Mouse (Mus musculus) forebrain, embryonic 16.5 days (tissue): ENCODE data around the gene Chat. TPM values are rescaled to one million over a fixed set of nuclear protein-coding genes. Genes with fewer than 3 reads are reported as not detected.

Experiments
- ATAC-seq: fragments of 200-750 bp; cut with Nextera tagmentation; 2 replicates; pipeline ENCODE4 v1.8.0; 2017; ENCODE audit warnings: mild to moderate bottlenecking, moderate library complexity
- H3K27ac ChIP-seq: fragments of 300-500 bp; sonication (generic); 2 replicates; pipeline ENCODE4 v1.5.1; 2014; ENCODE audit warnings: low read length, control low read depth
- H3K27me3 ChIP-seq: fragments of 300-500 bp; sonication (generic); replicated peaks from 2 replicates; pipeline ENCODE4 v1.6.1; 2014; ENCODE audit warnings: low read length; ENCODE audit not compliant: control insufficient read depth, insufficient read depth
- H3K36me3 ChIP-seq: fragments of 300-500 bp; sonication (generic); 2 replicates; pipeline ENCODE4 v1.6.1; 2014; ENCODE audit not compliant: control insufficient read depth, insufficient read depth
- H3K4me1 ChIP-seq: fragments of 300-500 bp; sonication (generic); replicated peaks from 2 replicates; pipeline ENCODE4 v1.6.1; 2014; ENCODE audit warnings: low read length; ENCODE audit not compliant: control insufficient read depth, insufficient read depth
- H3K4me2 ChIP-seq: fragments of 300-500 bp; sonication (generic); 2 replicates; pipeline ENCODE4 v1.6.1; 2014; ENCODE audit warnings: mild to moderate bottlenecking, low read length, control low read depth
- H3K4me3 ChIP-seq: fragments of 300-500 bp; sonication (generic); replicated peaks from 2 replicates; pipeline ENCODE4 v1.5.1; 2014; ENCODE audit warnings: mild to moderate bottlenecking, low read length, control low read depth
- H3K9ac ChIP-seq: fragments of 300-500 bp; sonication (generic); replicated peaks from 2 replicates; pipeline ENCODE4 v1.6.1; 2014; ENCODE audit warnings: low read depth, low read length, control low read depth
- H3K9me3 ChIP-seq: fragments of 300-500 bp; sonication (generic); 2 replicates; pipeline ENCODE4 v1.6.1; 2016; ENCODE audit warnings: low read length; ENCODE audit not compliant: control insufficient read depth
- WGBS: fragments of 180-500 bp; shearing (Covaris S2); extraction: QIAGEN DNeasy Blood & Tissue Kit; methylation state at CpG from one replicate; pipeline ENCODE4 v1.1.7; 2014; 5-methylcytosine and 5-hydroxymethylcytosine counted together
- polyA plus RNA-seq: library from polyadenylated mRNA; unstranded; fragments of >200 nt; fragmentation: Nextera tagmentation; extraction: Ambion mirVana; gene quantifications from 2 replicates; pipeline ENCODE4 v1.2.1, GENCODE M21; 2015

Gene Chat
- 0.09 and 0.77 TPM in 2 replicates for polyA plus RNA-seq

DNA sequence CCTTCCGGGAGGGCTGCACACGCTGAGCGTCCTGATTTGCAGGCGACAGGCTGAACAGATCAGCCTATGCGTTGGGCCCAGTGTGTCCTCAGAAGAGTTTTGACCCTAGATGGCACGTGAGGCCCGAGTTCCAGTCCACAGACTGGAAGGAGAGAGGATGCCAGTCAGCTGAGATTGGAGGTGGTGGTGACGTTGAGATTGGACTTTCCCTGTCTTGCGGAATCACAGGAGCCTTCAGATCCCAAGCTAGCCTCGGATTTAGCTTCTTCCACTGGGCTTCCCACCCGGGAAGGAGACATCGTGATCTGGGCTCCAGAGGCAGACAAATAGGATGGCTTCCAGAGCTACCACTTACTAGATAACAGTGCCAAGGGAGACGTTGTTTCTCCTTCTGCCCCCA, at the start of gene Chat:
Gene Chat (minus strand): TSS at position 101 of the 400 bp plus-strand sequence.
- Histone ChIP-seq H3K36me3 (no peaks in the 10 kb centered on the region), H3K4me3 (peak within 1 kb of the TSS; percentile 45), H3K4me1 (peaks cover 16% of the 10 kb centered on the region), H3K27ac (no peak within 1 kb of the TSS), H3K9me3 (no peaks in the 10 kb centered on the region), H3K4me2 (peak within 1 kb of the TSS; percentile 65), H3K9ac (peak within 1 kb of the TSS; percentile 44), H3K27me3 (peaks cover 64% of the 10 kb centered on the region)
- ATAC-seq, result no peak
- WGBS, result 14% methylated on average over 13 of the region's 13 CpGs

DNA sequence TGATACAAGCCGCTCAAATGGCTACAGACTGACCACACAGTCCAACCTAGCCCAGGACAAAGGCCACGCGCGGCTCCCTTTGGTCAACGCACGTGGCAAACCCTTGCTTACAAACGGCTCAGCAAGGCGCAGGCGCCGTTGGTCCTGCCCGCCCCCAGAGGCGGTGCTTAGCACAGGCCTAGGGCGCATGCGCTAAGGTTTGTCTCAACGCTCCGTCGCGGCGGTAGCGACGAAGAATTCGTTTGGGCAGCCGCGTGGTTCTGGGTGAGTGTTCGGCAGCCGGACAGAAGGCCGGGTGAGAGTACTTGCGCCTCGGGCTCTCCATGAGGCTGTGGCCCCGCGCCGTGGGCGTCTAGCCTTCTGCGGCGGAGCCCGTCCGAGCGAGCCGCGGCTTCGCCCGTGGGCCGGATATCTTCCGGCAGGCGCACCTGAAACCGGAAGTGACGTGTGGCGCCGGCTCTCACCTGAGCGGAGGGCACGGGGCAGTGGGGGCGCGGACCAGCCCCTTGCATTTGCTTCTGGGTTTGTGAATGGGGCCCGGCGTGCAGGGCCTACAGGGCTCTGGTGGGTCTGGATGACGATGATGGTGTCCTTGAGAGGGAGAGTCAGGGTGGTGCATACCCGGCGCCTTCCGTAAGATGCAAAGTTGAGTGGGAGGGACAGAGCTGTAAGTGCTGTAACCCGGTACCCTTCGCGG, 47.7 kb upstream of the Chat start, which contains the start of gene Ercc6:
Gene Ercc6 (plus strand): TSS at position 186 of the 697 bp plus-strand sequence.
- ATAC-seq, result peak; percentile 97
- no peaks in the 10 kb centered on the region for H3K27me3 ChIP-seq
- peaks cover 18% of the 10 kb centered on the region for H3K4me1 ChIP-seq
- 0% methylated on average over 62 of the region's 62 CpGs for WGBS
- H3K27ac ChIP-seq, result peak within 1 kb of the TSS; percentile 88
- H3K4me3 ChIP-seq, result peak within 1 kb of the TSS; percentile 93
- peaks cover 14% of the 10 kb centered on the region; the same call in 1 of the 2 replicates for H3K36me3 ChIP-seq
- peak within 1 kb of the TSS; percentile 84 for H3K4me2 ChIP-seq
- peak within 1 kb of the TSS; percentile 91 for H3K9ac ChIP-seq
- H3K9me3 ChIP-seq, result no peaks in the 10 kb centered on the region

DNA sequence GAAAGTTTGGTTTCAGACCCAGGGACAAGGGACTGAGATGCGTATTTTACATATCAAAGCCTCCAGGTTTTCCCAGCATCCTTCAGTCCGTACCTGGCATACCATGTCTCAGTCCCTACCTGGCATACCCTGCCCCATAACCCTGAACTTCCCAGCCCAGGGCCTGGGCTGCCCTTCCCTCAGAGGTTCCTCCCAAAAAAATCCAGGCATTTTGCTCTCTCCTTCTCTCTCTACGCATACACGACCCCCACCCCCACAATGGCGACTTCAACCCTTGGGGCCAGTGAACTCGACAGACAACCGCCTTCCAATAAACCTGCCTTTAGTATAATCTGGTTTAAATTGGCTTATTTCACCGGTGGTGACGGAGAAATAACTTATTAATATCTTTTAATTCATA, 47.1 kb upstream of the Chat start:
- H3K36me3 ChIP-seq, result peaks cover 11% of the 10 kb centered on the region; the same call in 1 of the 2 replicates
- H3K4me1 ChIP-seq, result peaks cover 18% of the 10 kb centered on the region
- peak overlapping the region; percentile 91 for H3K9ac ChIP-seq
- H3K4me3 ChIP-seq, result peak overlapping the region; percentile 93
- H3K27me3 ChIP-seq, result no peaks in the 10 kb centered on the region
- no peaks in the 10 kb centered on the region for H3K9me3 ChIP-seq
- H3K27ac ChIP-seq, result no peak overlapping the region
- 45% methylated on average over 9 of the region's 9 CpGs for WGBS
- H3K4me2 ChIP-seq, result peak overlapping the region; percentile 84
- ATAC-seq, result peak; percentile 19

DNA sequence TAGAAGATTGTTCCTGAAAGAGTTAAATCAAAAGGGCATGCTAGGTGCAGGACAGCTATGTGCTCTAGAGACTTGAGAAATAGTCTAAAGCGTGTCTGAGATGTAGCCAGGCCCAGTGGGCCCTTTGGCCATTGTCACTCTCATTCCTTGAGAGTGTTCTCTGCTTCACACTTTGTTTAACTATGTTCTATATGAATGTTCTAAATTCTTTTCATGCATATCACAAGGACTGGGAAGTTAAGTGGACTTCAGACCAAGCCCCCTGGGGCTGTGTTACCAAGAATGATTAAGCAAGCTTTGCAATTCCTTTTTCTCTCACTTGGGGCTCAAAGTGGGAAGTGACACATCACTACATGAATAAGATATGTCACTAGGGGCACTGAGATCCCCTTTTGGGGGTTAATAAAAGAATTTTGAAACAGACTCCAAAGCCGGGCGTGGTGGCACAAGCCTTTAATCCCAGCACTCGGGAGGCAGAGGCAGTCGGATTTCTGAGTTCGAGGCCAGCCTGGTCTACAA, 43.7 kb upstream of the Chat start:
- 86% methylated on average over 6 of the region's 6 CpGs for WGBS
- no peaks in the 10 kb centered on the region for H3K36me3 ChIP-seq
- H3K27me3 ChIP-seq, result no peaks in the 10 kb centered on the region
- H3K4me1 ChIP-seq, result peaks cover 11% of the 10 kb centered on the region
- H3K9me3 ChIP-seq, result no peaks in the 10 kb centered on the region
- no peak overlapping the region for H3K27ac ChIP-seq
- H3K4me3 ChIP-seq, result no peak overlapping the region
- H3K9ac ChIP-seq, result no peak overlapping the region
- no peak overlapping the region for H3K4me2 ChIP-seq
- no peak for ATAC-seq

DNA sequence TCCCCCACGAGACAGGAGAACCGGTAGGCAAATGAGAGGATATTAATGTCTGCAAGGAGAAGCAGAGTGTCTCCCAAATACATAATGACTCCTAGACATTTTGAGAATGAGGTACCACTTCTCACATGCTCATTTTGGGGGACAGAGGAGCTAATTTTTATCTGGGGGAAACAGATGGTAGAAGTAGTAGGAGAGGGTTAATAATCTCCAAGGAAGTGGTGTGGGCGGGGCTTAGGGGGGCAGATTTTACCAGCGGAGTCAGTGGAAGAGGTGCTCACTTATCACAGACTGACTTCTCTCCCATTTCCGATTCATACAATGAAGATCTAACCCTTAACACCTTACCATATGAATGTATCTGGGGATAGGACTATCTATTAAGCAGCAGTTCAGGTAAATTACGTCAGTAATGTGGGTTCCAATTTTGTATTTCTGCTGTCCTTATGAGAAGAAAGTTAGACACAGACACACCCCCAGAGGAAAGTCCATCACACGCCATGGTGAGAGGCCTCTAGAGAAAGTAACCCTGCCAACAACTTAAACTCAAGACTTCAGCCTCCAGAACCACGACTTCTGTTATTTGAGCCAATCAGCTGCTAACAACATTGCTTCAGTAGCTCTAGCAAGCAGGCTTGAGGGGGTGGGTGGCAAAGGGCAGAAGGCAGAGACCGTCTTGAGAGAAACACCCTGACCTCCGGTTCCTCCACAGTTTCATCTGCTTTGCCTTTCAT, 42.5 kb upstream of the Chat start:
- Histone ChIP-seq H3K9ac (no peak overlapping the region), H3K4me3 (no peak overlapping the region), H3K4me1 (peaks cover 5% of the 10 kb centered on the region), H3K36me3 (no peaks in the 10 kb centered on the region), H3K4me2 (no peak overlapping the region), H3K27me3 (no peaks in the 10 kb centered on the region), H3K9me3 (no peaks in the 10 kb centered on the region), H3K27ac (no peak overlapping the region)
- no peak for ATAC-seq
- 74% methylated on average over 10 of the region's 10 CpGs for WGBS

DNA sequence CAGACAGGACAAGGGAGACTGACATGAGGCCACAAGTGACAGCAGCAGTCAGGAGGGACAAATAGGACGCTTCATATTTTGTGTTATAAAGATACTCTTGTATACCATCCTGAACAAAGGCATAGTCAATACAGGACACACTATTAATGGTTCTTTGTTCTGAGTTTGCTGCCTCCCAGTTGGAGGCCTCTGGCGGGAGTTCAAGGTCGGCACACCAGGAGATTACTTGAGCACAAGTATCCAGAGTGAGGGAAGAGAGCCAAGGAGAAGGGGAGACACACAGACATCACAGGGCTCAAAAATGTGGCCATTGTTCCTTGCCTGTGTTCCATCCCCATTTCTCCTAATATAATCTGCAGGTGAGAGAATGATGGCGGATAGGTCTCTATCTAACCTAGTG, 41.4 kb upstream of the Chat start:
- H3K9ac ChIP-seq, result no peak overlapping the region
- no peaks in the 10 kb centered on the region for H3K4me1 ChIP-seq
- no peaks in the 10 kb centered on the region for H3K9me3 ChIP-seq
- H3K27me3 ChIP-seq, result no peaks in the 10 kb centered on the region
- no peak overlapping the region for H3K4me3 ChIP-seq
- H3K4me2 ChIP-seq, result no peak overlapping the region
- no peak overlapping the region for H3K27ac ChIP-seq
- WGBS, result 72% methylated on average over 4 of the region's 4 CpGs
- no peak for ATAC-seq
- H3K36me3 ChIP-seq, result no peaks in the 10 kb centered on the region

DNA sequence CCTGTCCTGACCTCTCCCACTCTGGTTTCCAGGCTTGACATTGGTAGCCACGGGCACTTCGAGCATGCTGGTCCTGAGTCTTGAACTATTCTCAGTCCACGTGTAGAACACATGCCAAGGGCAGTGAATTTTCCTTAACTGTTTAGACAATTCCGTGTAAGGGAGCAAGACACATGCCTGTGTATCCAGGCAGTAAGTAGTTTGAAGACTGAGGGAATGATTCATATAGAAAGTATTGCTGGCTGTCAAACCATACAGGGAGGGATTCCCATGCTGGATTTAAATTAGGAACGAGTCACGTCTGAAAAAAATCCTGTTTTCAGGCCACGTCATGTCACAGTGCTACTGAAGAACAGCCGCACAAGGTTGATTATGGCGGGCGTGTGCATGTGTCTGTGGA, 40.5 kb upstream of the Chat start:
- H3K4me1 ChIP-seq, result no peaks in the 10 kb centered on the region
- no peaks in the 10 kb centered on the region for H3K27me3 ChIP-seq
- no peaks in the 10 kb centered on the region for H3K9me3 ChIP-seq
- 91% methylated on average over 10 of the region's 10 CpGs for WGBS
- no peak overlapping the region for H3K4me2 ChIP-seq
- no peak for ATAC-seq
- no peak overlapping the region for H3K27ac ChIP-seq
- H3K9ac ChIP-seq, result no peak overlapping the region
- H3K36me3 ChIP-seq, result no peaks in the 10 kb centered on the region
- H3K4me3 ChIP-seq, result no peak overlapping the region

DNA sequence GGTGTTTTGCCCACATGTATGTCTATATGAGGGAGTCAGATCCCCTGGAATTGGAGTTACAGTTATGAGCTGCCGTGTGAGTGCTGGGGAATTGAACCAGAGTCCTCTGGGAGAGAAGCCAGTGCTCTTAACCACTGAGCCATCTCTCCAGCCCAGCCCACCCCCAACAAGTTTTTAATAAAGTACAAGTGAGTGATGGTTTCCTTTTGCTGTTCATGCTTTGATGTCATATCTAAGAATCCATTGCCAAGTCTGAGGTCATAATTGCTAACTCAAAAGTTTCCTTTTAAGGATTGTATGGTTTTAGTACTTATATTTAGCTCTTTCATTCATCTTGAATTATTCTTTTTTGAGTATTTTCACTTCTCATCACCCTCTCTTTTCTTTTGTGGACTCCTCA, 38.1 kb upstream of the Chat start:
- Histone ChIP-seq H3K36me3 (no peaks in the 10 kb centered on the region), H3K27ac (no peak overlapping the region), H3K27me3 (no peaks in the 10 kb centered on the region), H3K4me2 (no peak overlapping the region), H3K9me3 (no peaks in the 10 kb centered on the region), H3K4me3 (no peak overlapping the region), H3K4me1 (no peaks in the 10 kb centered on the region), H3K9ac (no peak overlapping the region)
- WGBS, result 81% methylated on average over 1 of the region's 1 CpGs
- ATAC-seq, result no peak
